Mouse (Mus musculus): Measurements from ENCODE around the gene Trim16.

Gene Trim16

DNA sequence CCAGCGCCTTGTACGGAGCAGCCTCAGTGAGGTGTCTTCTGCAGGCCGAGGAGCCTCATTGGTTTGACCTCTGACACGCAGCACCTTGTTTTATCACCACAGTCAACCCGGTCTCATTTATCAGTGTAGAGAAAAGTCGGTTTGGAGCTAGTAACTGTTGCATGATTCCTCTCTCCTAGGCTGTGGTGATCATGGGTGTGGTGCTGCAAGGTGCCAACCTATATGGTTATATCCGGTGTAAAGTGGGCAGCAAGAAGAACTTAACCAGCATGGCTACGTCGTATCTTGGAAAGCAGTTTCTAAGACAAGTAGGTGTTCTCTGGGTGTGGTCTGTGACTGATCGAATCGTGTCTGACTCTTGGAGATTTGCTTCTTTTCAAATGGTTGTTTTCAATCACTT lies 71.7 kb downstream of the Trim16 start:
- DNase-seq (ENCODE audit: low spot score): no peak
